Mouse (Mus musculus): Measurements from ENCODE around the gene Bin2. TPM values are rescaled to one million over a fixed set of nuclear protein-coding genes. Genes with fewer than 3 reads are reported as not detected.
"Not testable (repeated sequence)": the region's sequence is repeated elsewhere in the genome, so short reads cannot be mapped to it uniquely, and the experiment has no call there.

Bin2 gene
- polyA plus RNA-seq, 1 experiment, result not detected

DNA sequence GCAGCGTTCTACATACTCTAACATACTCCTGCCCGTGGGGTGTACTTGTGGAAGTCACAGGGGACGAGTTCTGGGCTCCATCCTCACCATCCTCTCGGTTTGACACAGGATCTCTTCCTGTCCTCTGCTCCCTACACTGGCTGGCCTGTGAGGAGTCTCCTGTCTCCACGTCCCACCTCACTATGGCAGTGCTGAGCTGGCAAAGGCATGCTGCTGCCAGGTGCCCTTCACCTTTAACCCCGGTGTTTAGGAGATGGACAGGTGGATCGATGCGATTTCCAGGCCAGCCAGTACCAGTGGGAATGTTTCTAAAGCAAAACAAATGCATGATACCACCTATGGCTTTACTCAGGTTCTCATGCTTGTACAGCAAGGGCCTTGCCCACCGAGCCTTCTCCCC, 45.6 kb downstream of the Bin2 start:
- H3K79me3 ChIP-seq (ENCODE audit: low read depth), result no peaks in the 10 kb centered on the region
- H3K27me3 ChIP-seq (ENCODE audit: control insufficient read depth, insufficient read depth, insufficient read length), result no peaks in the 10 kb centered on the region
- no peak overlapping the region for H3ac ChIP-seq (ENCODE audit: control insufficient read depth, insufficient read length, low read depth)
- peaks cover 28% of the 10 kb centered on the region for H3K36me3 ChIP-seq (ENCODE audit: control insufficient read depth, insufficient read depth)
- H3K79me2 ChIP-seq (ENCODE audit: control insufficient read depth, insufficient read depth), result no peaks in the 10 kb centered on the region
- no peak overlapping the region for H3K4me3 ChIP-seq (ENCODE audit: insufficient read depth, poor library complexity, severe bottlenecking)
- no peak for TF ChIP-seq MAX (IDR thresholded peaks at IDR 0.05)
- TF ChIP-seq USF1 (IDR thresholded peaks at IDR 0.05; ENCODE audit: low read depth), result no peak
- no peak for TF ChIP-seq CEBPB (IDR thresholded peaks at IDR 0.05; ENCODE audit: low read depth)
- no peak for TF ChIP-seq MYOG (IDR thresholded peaks at IDR 0.05; ENCODE audit: control insufficient read depth, extremely low read depth, insufficient read length)
- no peak for TF ChIP-seq CTCF (IDR thresholded peaks at IDR 0.05; ENCODE audit: control insufficient read depth, insufficient read depth, insufficient read length)
- TF ChIP-seq MYOD1 (IDR thresholded peaks at IDR 0.05; ENCODE audit: control insufficient read depth, insufficient read length, low read depth), result no peak
- no peak for TF ChIP-seq FOSL1 (IDR thresholded peaks at IDR 0.05; ENCODE audit: insufficient read depth, low read length, poor library complexity, severe bottlenecking)

DNA sequence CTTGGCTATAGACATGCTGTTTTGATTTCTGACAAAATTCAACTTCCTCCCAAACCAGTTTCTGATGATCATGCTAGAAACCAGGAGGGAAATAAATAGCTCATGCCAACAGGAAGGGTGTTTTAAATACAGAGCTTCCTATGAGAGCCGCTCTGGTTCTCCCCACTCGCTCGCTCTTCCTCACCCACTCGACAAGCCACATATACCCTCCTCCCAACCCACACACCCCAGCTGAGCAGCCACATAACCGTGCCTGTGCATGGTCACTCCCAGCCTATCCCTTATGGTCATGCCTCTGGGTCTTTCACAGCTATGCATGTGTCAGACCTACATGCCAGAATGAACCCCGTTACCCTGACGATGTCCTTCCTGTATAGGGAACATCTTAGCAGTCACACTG, 47.2 kb downstream of the Bin2 start:
- Histone ChIP-seq H3K4me3 (ENCODE audit: insufficient read depth, poor library complexity, severe bottlenecking) (no peak overlapping the region), H3K79me2 (ENCODE audit: control insufficient read depth, insufficient read depth) (peaks cover 8% of the 10 kb centered on the region), H3ac (ENCODE audit: control insufficient read depth, insufficient read length, low read depth) (no peak overlapping the region), H3K36me3 (ENCODE audit: control insufficient read depth, insufficient read depth) (peaks cover 44% of the 10 kb centered on the region), H3K27me3 (ENCODE audit: control insufficient read depth, insufficient read depth, insufficient read length) (no peaks in the 10 kb centered on the region), H3K79me3 (ENCODE audit: low read depth) (peaks cover 2% of the 10 kb centered on the region)
- TF ChIP-seq CEBPB (IDR thresholded peaks at IDR 0.05; ENCODE audit: low read depth) (no peak), USF1 (IDR thresholded peaks at IDR 0.05; ENCODE audit: low read depth) (no peak), FOSL1 (IDR thresholded peaks at IDR 0.05; ENCODE audit: insufficient read depth, low read length, poor library complexity, severe bottlenecking) (no peak), MAX (IDR thresholded peaks at IDR 0.05) (no peak)

DNA sequence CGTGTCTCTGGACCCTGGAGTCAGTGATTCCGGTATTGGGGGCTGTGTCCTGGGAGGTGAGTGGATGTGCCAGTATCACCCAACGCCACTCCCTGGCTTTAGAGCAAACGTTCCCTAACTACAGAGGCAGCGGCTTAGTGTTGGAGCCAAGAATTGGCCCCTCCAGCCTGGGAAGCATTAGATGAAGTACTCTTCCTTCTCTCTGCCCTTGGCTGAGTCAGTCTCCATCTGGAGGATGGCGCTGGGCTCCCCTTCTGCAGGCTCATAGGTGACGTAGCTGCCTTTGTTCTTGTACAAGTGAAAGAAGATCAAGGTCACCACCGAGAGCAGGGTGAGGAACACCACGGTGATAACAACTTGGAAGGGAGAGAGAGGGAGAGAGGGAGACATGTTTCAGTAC, 47.7 kb downstream of the Bin2 start:
- H3K4me3 ChIP-seq (ENCODE audit: insufficient read depth, poor library complexity, severe bottlenecking), result not testable (repeated sequence)

DNA sequence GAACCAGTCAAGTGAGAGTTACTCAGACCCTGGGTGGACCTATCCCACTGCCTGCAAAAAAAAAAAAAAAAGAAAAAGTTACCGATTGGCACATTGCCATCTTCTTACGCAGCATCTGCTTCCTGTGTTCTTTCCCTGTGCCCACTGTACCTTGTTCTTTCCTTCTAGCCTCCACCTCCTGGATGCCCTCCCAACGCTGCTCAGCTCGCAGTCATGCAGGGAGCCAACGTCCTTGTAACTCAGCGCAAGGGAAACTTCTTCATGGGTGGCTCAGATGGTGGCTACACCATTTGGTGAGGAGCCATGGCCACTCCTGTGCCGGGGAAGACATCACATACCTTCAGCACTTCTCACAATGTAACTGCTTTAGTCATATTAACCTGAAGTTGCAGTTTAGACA, 50.2 kb downstream of the Bin2 start:
- Histone ChIP-seq H3K27me3 (ENCODE audit: control insufficient read depth, insufficient read depth, insufficient read length) (no peaks in the 10 kb centered on the region), H3K79me3 (ENCODE audit: low read depth) (peaks cover 15% of the 10 kb centered on the region), H3K36me3 (ENCODE audit: control insufficient read depth, insufficient read depth) (peaks cover 51% of the 10 kb centered on the region), H3K79me2 (ENCODE audit: control insufficient read depth, insufficient read depth) (peaks cover 21% of the 10 kb centered on the region), H3K4me3 (ENCODE audit: insufficient read depth, poor library complexity, severe bottlenecking) (no peak overlapping the region), H3ac (ENCODE audit: control insufficient read depth, insufficient read length, low read depth) (no peak overlapping the region)
- TF ChIP-seq MYOG (IDR thresholded peaks at IDR 0.05; ENCODE audit: control insufficient read depth, extremely low read depth, insufficient read length) (no peak), MYOD1 (IDR thresholded peaks at IDR 0.05; ENCODE audit: control insufficient read depth, insufficient read length, low read depth) (no peak), USF1 (IDR thresholded peaks at IDR 0.05; ENCODE audit: low read depth) (no peak), MAX (IDR thresholded peaks at IDR 0.05) (no peak), CEBPB (IDR thresholded peaks at IDR 0.05; ENCODE audit: low read depth) (no peak), CTCF (IDR thresholded peaks at IDR 0.05; ENCODE audit: control insufficient read depth, insufficient read depth, insufficient read length) (no peak), FOSL1 (IDR thresholded peaks at IDR 0.05; ENCODE audit: insufficient read depth, low read length, poor library complexity, severe bottlenecking) (no peak)

More for the DNA sequence above, 47.7 kb downstream of the Bin2 start:
- not testable (repeated sequence) for H3K79me3 ChIP-seq (ENCODE audit: low read depth); H3ac ChIP-seq (ENCODE audit: control insufficient read depth, insufficient read length, low read depth); H3K27me3 ChIP-seq (ENCODE audit: control insufficient read depth, insufficient read depth, insufficient read length)
- Histone ChIP-seq H3K36me3 (ENCODE audit: control insufficient read depth, insufficient read depth) (peaks cover 49% of the 10 kb centered on the region), H3K79me2 (ENCODE audit: control insufficient read depth, insufficient read depth) (peaks cover 13% of the 10 kb centered on the region)

DNA sequence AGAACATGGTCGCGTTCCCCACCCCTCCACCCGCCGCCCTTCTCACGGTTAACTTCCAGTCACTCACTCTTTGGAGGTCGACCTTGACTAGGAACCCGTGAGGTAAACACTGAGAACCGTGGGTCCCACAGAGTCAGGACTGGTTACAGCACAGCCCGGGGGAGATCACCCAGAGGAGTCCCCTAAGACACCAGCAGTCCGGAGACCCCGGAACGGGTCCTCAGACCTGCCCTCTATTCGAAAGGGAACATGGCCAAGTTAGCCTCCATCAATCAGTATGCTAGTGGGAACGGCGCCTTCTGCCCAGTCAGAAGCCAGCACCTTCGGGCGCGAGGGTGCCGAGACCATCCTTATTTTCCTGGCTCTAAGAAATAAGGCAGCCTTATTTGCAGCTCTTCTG, 53.1 kb downstream of the Bin2 start:
- peaks cover 15% of the 10 kb centered on the region for H3K79me3 ChIP-seq (ENCODE audit: low read depth)
- peaks cover 47% of the 10 kb centered on the region for H3K36me3 ChIP-seq (ENCODE audit: control insufficient read depth, insufficient read depth)
- H3K27me3 ChIP-seq (ENCODE audit: control insufficient read depth, insufficient read depth, insufficient read length), result no peaks in the 10 kb centered on the region
- H3ac ChIP-seq (ENCODE audit: control insufficient read depth, insufficient read length, low read depth), result peak overlapping the region; percentile 52
- H3K79me2 ChIP-seq (ENCODE audit: control insufficient read depth, insufficient read depth), result peaks cover 21% of the 10 kb centered on the region
- TF ChIP-seq CEBPB (IDR thresholded peaks at IDR 0.05; ENCODE audit: low read depth) (no peak), MYOD1 (IDR thresholded peaks at IDR 0.05; ENCODE audit: control insufficient read depth, insufficient read length, low read depth) (no peak), FOSL1 (IDR thresholded peaks at IDR 0.05; ENCODE audit: insufficient read depth, low read length, poor library complexity, severe bottlenecking) (no peak), CTCF (IDR thresholded peaks at IDR 0.05; ENCODE audit: control insufficient read depth, insufficient read depth, insufficient read length) (no peak), USF1 (IDR thresholded peaks at IDR 0.05; ENCODE audit: low read depth) (no peak), MYOG (IDR thresholded peaks at IDR 0.05; ENCODE audit: control insufficient read depth, extremely low read depth, insufficient read length) (no peak), MAX (IDR thresholded peaks at IDR 0.05) (no peak)
- peak overlapping the region; percentile 100 for H3K4me3 ChIP-seq (ENCODE audit: insufficient read depth, poor library complexity, severe bottlenecking)

DNA sequence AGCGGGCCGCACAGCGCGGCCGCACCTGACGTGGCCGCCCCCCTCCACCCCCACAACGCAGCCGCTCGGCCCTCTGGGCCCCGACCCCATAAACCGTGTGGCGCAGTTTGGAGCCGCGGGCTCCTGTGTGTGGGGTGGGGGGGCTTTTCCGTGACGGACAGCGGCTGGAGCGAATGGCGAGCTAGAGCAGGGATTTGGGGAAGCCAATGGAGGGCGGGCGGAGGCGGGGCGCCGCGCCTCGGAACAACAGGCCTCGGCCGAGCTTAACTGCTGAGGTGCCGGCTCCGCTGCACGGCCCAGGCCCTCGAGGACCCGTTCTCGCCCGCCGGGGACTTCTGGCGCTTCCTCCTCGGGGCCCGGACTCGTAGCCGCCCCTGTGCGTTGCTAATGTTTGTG, 53.5 kb downstream of the Bin2 start:
- Histone ChIP-seq H3K79me3 (ENCODE audit: low read depth) (peaks cover 15% of the 10 kb centered on the region), H3K79me2 (ENCODE audit: control insufficient read depth, insufficient read depth) (peaks cover 21% of the 10 kb centered on the region)
- no peak for TF ChIP-seq USF1 (IDR thresholded peaks at IDR 0.05; ENCODE audit: low read depth)
- TF ChIP-seq MAX (IDR thresholded peaks at IDR 0.05), result peak; percentile 20

More for the DNA sequence above, 53.5 kb downstream of the Bin2 start:
- peak overlapping the region; percentile 52 for H3ac ChIP-seq (ENCODE audit: control insufficient read depth, insufficient read length, low read depth)
- H3K36me3 ChIP-seq (ENCODE audit: control insufficient read depth, insufficient read depth), result peaks cover 43% of the 10 kb centered on the region
- peak overlapping the region; percentile 100 for H3K4me3 ChIP-seq (ENCODE audit: insufficient read depth, poor library complexity, severe bottlenecking)
- H3K27me3 ChIP-seq (ENCODE audit: control insufficient read depth, insufficient read depth, insufficient read length), result no peaks in the 10 kb centered on the region

Measured in C2C12 (cell line).